Mouse (Mus musculus) megakaryocyte, embryonic 14.5 days (primary cell): ENCODE measurements around the gene Acp4.

Source experiments
- FLI1 ChIP-seq: IDR thresholded peaks from 2 replicates; pipeline ENCODE4 v1.6.1; 2012; ENCODE audit warnings: low read length, inconsistent platforms, mixed read lengths
- GATA1 ChIP-seq: IDR thresholded peaks from 3 replicates; pipeline ENCODE4 v1.6.1; 2012; ENCODE audit warnings: mixed read lengths, low read length, inconsistent platforms, borderline replicate concordance

- TF ChIP-seq GATA1 (no peak), FLI1 (no peak)
Observed at GRCm38 (mm10) chr7:44215645-44216044, 41.5 kb downstream of the Acp4 start, which contains the start of gene Klk1b5.
